Mouse (Mus musculus): Measurements from ENCODE around the gene Iqgap2. TPM values are rescaled to one million over a fixed set of nuclear protein-coding genes. Genes with fewer than 3 reads are reported as not detected.
A peak's percentile ranks its signal among the peaks of the same experiment; 100 is the strongest.

Iqgap2 gene
- polyA plus RNA-seq, 1 experiment from 2014 or later: 25.3 TPM

DNA sequence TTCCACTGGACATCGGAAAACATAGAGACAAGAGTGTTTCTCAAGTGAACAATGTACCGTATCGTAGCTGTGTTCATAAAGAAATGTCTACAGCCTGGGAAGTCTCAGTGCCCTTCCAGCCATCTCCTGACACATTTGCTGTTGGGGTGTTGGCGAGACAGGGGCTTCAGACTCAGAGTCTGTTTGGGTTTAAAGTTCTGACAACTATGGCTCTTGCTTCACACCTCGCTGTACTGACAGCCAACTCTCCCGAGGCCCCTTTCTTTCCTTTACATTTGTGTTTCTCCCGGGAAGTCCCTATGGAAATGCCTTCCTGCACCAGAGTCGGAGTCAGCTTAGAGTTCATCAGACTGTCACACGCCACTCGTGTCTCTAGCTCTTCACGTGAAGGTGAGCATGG is 144.2 kb downstream of the Iqgap2 start:
- WGBS: 63% methylated on average over 11 of the region's 11 CpGs
- Histone ChIP-seq H3K4me1 (ENCODE audit: control insufficient read depth, insufficient read depth, low read length) (peaks cover 32% of the 10 kb centered on the region), H3K4me2 (replicated peaks; ENCODE audit: low read depth, low read length) (no peak overlapping the region), H3K27ac (ENCODE audit: low read length) (peak overlapping the region; percentile 71), H3K36me3 (ENCODE audit: control insufficient read depth, insufficient read depth, low read length) (no peaks in the 10 kb centered on the region), H3K9me3 (ENCODE audit: control insufficient read depth, low read depth, low read length) (no peaks in the 10 kb centered on the region), H3K9ac (replicated peaks; ENCODE audit: low read depth, low read length) (no peak overlapping the region), H3K27me3 (ENCODE audit: control insufficient read depth, insufficient read depth, low read length) (no peaks in the 10 kb centered on the region), H3K4me3 (ENCODE audit: low read depth, low read length) (no peak overlapping the region)
- ATAC-seq (ENCODE audit: insufficient number of reproducible peaks, insufficient read depth, low FRiP score, low read depth): no peak

DNA sequence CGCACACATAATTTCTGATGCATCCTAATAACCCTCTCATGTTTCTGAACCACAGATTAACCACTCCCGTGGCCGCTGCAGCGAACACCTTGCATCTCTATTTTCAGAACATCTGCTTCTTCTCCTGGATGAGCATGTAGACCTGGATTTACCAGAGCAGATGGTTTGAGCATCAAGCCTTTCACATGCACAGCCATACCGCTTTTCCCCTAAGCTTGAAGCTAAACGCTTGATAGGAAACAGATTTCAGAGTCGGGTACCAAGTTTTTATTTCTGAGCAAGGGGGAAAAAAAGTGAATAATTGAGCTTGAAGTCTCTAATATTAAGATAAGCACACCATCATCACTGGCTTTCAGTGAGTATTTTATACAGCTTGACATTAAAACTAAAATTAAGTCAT is 144.6 kb downstream of the Iqgap2 start:
- H3K9me3 ChIP-seq (ENCODE audit: control insufficient read depth, low read depth, low read length): no peaks in the 10 kb centered on the region
- peaks cover 37% of the 10 kb centered on the region for H3K4me1 ChIP-seq (ENCODE audit: control insufficient read depth, insufficient read depth, low read length)
- peak; percentile 46; the same call in 1 of the 2 replicates for ATAC-seq (ENCODE audit: insufficient number of reproducible peaks, insufficient read depth, low FRiP score, low read depth)
- H3K36me3 ChIP-seq (ENCODE audit: control insufficient read depth, insufficient read depth, low read length): no peaks in the 10 kb centered on the region
- 60% methylated on average over 7 of the region's 7 CpGs for WGBS
- peak overlapping the region; percentile 79 for H3K27ac ChIP-seq (ENCODE audit: low read length)
- no peak overlapping the region for H3K9ac ChIP-seq (replicated peaks; ENCODE audit: low read depth, low read length)
- no peak overlapping the region for H3K4me2 ChIP-seq (replicated peaks; ENCODE audit: low read depth, low read length)
- H3K4me3 ChIP-seq (ENCODE audit: low read depth, low read length): no peak overlapping the region
- H3K27me3 ChIP-seq (ENCODE audit: control insufficient read depth, insufficient read depth, low read length): no peaks in the 10 kb centered on the region

DNA sequence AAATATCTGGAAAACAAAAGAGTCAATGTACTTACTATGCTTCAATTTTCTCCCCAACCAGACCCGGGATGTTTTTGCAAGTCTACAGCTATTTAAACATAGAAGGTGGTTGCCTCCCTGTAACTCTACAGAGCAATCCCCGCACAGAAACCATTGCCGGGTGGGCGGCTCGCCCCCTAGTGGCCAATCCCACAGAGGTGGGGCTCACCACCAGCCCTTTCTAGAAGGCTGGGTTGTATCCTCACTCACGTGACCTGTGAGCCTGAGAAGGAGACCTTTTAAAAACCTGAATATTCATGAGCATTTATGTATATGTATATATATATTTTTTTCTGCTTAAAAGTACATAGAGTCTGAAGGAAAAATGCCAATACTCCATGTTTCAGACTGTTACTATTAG is 145.2 kb downstream of the Iqgap2 start:
- no peaks in the 10 kb centered on the region for H3K36me3 ChIP-seq (ENCODE audit: control insufficient read depth, insufficient read depth, low read length)
- H3K4me3 ChIP-seq (ENCODE audit: low read depth, low read length): no peak overlapping the region
- WGBS: 11% methylated on average over 6 of the region's 6 CpGs
- peaks cover 40% of the 10 kb centered on the region for H3K4me1 ChIP-seq (ENCODE audit: control insufficient read depth, insufficient read depth, low read length)
- peak overlapping the region; percentile 79 for H3K27ac ChIP-seq (ENCODE audit: low read length)
- H3K27me3 ChIP-seq (ENCODE audit: control insufficient read depth, insufficient read depth, low read length): no peaks in the 10 kb centered on the region
- no peak for ATAC-seq (ENCODE audit: insufficient number of reproducible peaks, insufficient read depth, low FRiP score, low read depth)
- H3K9ac ChIP-seq (replicated peaks; ENCODE audit: low read depth, low read length): no peak overlapping the region
- H3K9me3 ChIP-seq (ENCODE audit: control insufficient read depth, low read depth, low read length): no peaks in the 10 kb centered on the region
- 0 out of 2 replicates have a peak overlapping the region, but pooled peaks have one; percentile 7 for H3K4me2 ChIP-seq (replicated peaks; ENCODE audit: low read depth, low read length)

DNA sequence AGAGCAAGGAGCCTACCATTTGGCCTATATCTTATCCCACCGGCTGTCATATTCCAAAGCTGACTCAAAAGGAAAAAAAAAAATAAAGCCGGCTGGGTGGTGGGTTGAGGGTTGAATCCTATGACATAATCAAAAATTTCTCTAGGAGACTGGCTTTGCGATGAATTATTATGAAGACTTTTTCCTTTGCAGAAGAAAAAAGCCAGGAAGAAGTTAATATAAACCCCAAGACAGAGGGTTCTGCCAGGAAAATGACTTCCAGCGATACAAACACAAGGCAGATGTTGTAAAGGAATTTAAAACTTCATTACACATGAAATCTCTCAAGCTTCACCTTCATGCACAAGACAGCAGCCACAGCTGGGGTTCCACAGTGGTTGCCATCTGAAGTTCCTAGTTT is 146.3 kb downstream of the Iqgap2 start:
- no peak for ATAC-seq (ENCODE audit: insufficient number of reproducible peaks, insufficient read depth, low FRiP score, low read depth)
- H3K27ac ChIP-seq (ENCODE audit: low read length): peak overlapping the region; percentile 92
- H3K9me3 ChIP-seq (ENCODE audit: control insufficient read depth, low read depth, low read length): no peaks in the 10 kb centered on the region
- WGBS: 38% methylated on average over 4 of the region's 4 CpGs
- H3K4me3 ChIP-seq (ENCODE audit: low read depth, low read length): no peak overlapping the region
- H3K4me2 ChIP-seq (replicated peaks; ENCODE audit: low read depth, low read length): no peak overlapping the region
- no peaks in the 10 kb centered on the region for H3K27me3 ChIP-seq (ENCODE audit: control insufficient read depth, insufficient read depth, low read length)
- H3K4me1 ChIP-seq (ENCODE audit: control insufficient read depth, insufficient read depth, low read length): peaks cover 40% of the 10 kb centered on the region
- H3K9ac ChIP-seq (replicated peaks; ENCODE audit: low read depth, low read length): no peak overlapping the region
- H3K36me3 ChIP-seq (ENCODE audit: control insufficient read depth, insufficient read depth, low read length): no peaks in the 10 kb centered on the region

DNA sequence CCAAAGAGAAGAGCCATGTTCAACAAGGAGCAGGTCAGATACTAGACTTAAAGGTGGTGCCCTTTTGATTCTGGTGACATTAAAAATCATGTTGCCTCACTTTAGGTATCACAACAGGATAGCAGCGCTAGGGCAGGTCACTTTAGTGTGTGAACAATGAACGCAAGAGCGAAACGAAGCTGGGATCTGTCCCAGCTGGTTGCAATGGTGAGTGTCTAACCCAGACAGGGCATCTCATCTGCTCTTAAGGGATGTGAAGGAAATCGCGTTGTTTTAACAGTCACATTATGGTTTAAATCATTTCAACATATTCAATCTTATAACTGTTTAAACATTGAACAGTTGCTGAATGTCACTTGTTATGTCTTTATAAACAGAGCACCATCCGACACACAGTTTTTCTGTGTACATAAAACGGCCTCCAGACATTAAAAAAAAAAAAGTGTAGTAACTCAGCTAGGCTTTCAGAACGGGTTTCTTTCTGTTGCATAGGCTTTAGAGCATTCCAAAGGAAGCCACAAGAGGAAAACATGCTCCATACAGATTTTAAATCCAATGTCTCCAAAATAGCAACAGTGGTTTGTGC is 148.7 kb downstream of the Iqgap2 start:
- WGBS: 27% methylated on average over 9 of the region's 9 CpGs
- no peaks in the 10 kb centered on the region for H3K9me3 ChIP-seq (ENCODE audit: control insufficient read depth, low read depth, low read length)
- peaks cover 43% of the 10 kb centered on the region for H3K4me1 ChIP-seq (ENCODE audit: control insufficient read depth, insufficient read depth, low read length)
- H3K4me2 ChIP-seq (replicated peaks; ENCODE audit: low read depth, low read length): no peak overlapping the region
- no peaks in the 10 kb centered on the region for H3K27me3 ChIP-seq (ENCODE audit: control insufficient read depth, insufficient read depth, low read length)
- peak overlapping the region; percentile 92 for H3K27ac ChIP-seq (ENCODE audit: low read length)
- H3K36me3 ChIP-seq (ENCODE audit: control insufficient read depth, insufficient read depth, low read length): no peaks in the 10 kb centered on the region
- no peak overlapping the region for H3K9ac ChIP-seq (replicated peaks; ENCODE audit: low read depth, low read length)
- H3K4me3 ChIP-seq (ENCODE audit: low read depth, low read length): no peak overlapping the region
- no peak for ATAC-seq (ENCODE audit: insufficient number of reproducible peaks, insufficient read depth, low FRiP score, low read depth)

DNA sequence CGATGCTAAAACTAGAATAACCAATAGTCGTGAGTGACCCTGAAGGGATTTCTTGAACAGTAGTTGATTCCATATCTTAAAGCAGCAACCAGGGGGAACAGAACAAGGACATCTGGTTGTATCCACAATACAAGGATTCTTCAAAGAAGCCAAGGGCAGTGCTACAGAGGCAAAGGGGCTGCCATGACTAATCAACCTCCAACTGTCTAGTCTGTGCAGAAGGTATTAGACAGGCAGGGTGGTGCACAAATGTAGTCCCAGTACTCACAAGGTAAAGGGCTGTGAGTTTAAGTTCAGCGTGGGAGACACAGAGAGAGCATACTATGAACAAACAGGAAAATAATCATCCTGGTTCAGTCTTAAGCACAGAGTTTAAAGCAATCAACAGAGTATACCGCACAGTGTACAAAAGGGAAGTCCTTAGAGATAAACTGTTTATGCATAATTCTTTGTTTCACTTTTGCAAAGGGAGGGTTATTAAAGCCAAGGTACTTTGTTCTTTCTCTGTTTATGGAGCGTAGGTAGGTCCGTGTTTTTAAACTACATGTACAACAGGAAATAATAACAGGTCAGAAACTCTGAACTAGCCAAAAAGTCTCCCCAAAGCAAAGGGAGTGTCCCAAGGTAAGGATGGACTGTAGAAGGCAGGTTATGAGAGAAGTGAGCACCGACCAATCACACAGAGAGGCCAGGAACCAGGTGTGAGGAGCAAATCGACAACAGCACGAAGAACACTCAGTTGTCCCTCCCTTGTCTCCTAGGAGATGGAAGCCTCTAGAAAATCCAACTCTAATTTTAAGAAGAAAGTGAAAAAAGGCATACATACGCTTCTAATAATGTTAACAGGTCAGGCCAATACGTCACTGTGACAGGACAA is 149.7 kb downstream of the Iqgap2 start:
- WGBS: 73% methylated on average over 11 of the region's 11 CpGs
- H3K9me3 ChIP-seq (ENCODE audit: control insufficient read depth, low read depth, low read length): no peaks in the 10 kb centered on the region
- peaks cover 39% of the 10 kb centered on the region for H3K4me1 ChIP-seq (ENCODE audit: control insufficient read depth, insufficient read depth, low read length)
- no peak overlapping the region for H3K4me2 ChIP-seq (replicated peaks; ENCODE audit: low read depth, low read length)
- H3K36me3 ChIP-seq (ENCODE audit: control insufficient read depth, insufficient read depth, low read length): no peaks in the 10 kb centered on the region
- no peak for ATAC-seq (ENCODE audit: insufficient number of reproducible peaks, insufficient read depth, low FRiP score, low read depth)
- H3K9ac ChIP-seq (replicated peaks; ENCODE audit: low read depth, low read length): no peak overlapping the region
- H3K4me3 ChIP-seq (ENCODE audit: low read depth, low read length): no peak overlapping the region
- H3K27me3 ChIP-seq (ENCODE audit: control insufficient read depth, insufficient read depth, low read length): no peaks in the 10 kb centered on the region
- peak overlapping the region; percentile 75; the same call in 1 of the 2 replicates for H3K27ac ChIP-seq (ENCODE audit: low read length)

DNA sequence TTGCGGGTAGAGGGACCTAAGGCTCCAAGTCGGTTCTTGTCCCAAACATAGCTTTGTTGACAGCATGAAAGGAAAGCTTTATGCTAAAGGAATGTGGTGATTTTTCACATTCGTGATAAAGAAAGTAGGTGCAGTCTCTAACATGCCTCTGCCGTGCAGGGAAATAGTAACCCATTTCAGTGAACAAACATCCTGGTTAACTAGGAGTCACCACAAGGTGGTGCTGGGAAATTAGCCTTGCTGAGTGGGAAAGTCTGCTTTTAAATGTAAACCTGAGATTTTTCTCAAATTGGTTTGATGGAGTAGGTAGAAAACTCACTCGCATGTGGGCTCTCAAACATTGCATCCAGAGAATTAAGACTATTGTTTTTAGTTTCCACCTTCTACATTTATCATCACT is 152.1 kb downstream of the Iqgap2 start:
- no peak for ATAC-seq (ENCODE audit: insufficient number of reproducible peaks, insufficient read depth, low FRiP score, low read depth)
- Histone ChIP-seq H3K4me2 (replicated peaks; ENCODE audit: low read depth, low read length) (no peak overlapping the region), H3K4me1 (ENCODE audit: control insufficient read depth, insufficient read depth, low read length) (peaks cover 30% of the 10 kb centered on the region), H3K4me3 (ENCODE audit: low read depth, low read length) (no peak overlapping the region), H3K9ac (replicated peaks; ENCODE audit: low read depth, low read length) (no peak overlapping the region), H3K36me3 (ENCODE audit: control insufficient read depth, insufficient read depth, low read length) (no peaks in the 10 kb centered on the region), H3K27me3 (ENCODE audit: control insufficient read depth, insufficient read depth, low read length) (no peaks in the 10 kb centered on the region), H3K27ac (ENCODE audit: low read length) (0 out of 2 replicates have a peak overlapping the region, but pooled peaks have one; percentile 39), H3K9me3 (ENCODE audit: control insufficient read depth, low read depth, low read length) (no peaks in the 10 kb centered on the region)
- 56% methylated on average over 5 of the region's 5 CpGs for WGBS

DNA sequence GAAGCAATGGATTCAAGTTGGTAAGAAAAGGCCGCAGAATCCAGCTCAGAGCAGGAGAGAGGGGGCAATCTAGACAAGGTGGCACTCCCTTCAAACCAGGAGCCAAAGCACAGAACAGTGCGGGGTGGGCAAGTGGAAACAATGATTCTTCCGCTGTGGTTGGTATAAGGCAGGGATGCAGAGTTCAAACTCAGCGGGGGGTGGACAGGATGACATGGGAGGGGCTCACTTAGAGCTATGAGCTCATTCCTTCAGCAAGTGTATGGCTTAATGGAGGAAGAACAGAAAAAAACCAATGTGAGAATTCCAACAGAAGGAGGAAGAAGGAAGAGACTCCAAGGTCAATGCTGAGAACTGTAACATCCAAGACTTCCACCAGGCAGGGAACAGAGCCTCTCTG is 161.2 kb downstream of the Iqgap2 start:
- Histone ChIP-seq H3K27ac (ENCODE audit: low read length) (no peak overlapping the region), H3K9ac (replicated peaks; ENCODE audit: low read depth, low read length) (no peak overlapping the region), H3K9me3 (ENCODE audit: control insufficient read depth, low read depth, low read length) (no peaks in the 10 kb centered on the region), H3K27me3 (ENCODE audit: control insufficient read depth, insufficient read depth, low read length) (no peaks in the 10 kb centered on the region), H3K4me2 (replicated peaks; ENCODE audit: low read depth, low read length) (no peak overlapping the region), H3K4me1 (ENCODE audit: control insufficient read depth, insufficient read depth, low read length) (no peaks in the 10 kb centered on the region), H3K36me3 (ENCODE audit: control insufficient read depth, insufficient read depth, low read length) (0 out of 2 replicates have a peak, but pooled peaks cover 4% of the 10 kb centered on the region), H3K4me3 (ENCODE audit: low read depth, low read length) (no peak overlapping the region)
- ATAC-seq (ENCODE audit: insufficient number of reproducible peaks, insufficient read depth, low FRiP score, low read depth): no peak
- 90% methylated on average over 4 of the region's 4 CpGs for WGBS

Data from stomach, embryonic 14.5 days (tissue).